Mouse (Mus musculus) megakaryocyte, embryonic 14.5 days (primary cell): ENCODE data around the gene Hpse.

ENCODE experiments used
- FLI1 ChIP-seq: IDR thresholded peaks from 2 replicates; pipeline ENCODE4 v1.6.1; 2012; ENCODE audit warnings: low read length, inconsistent platforms, mixed read lengths
- GATA1 ChIP-seq: IDR thresholded peaks from 3 replicates; pipeline ENCODE4 v1.6.1; 2012; ENCODE audit warnings: mixed read lengths, low read length, inconsistent platforms, borderline replicate concordance

GRCm38 (mm10) chr5:100652327-100652726 is 67.2 kb downstream of the Hpse start:
- TF ChIP-seq GATA1: no peak
- TF ChIP-seq FLI1: no peak
